Mouse (Mus musculus) colon, adult 2 months (tissue): ENCODE data around the gene Gapvd1. TPM values are rescaled to one million over a fixed set of nuclear protein-coding genes. Genes with fewer than 3 reads are reported as not detected.

Experiments
- polyA plus RNA-seq: library from polyadenylated mRNA; depleted of rRNA; stranded (reverse); fragments of >200 nt; gene quantifications from 2 replicates; pipeline ENCODE4 v1.2.3, GENCODE M21; 2012; rRNA removed

Gene Gapvd1
- 11.5 and 13.7 TPM in 2 replicates for polyA plus RNA-seq

GRCm38 (mm10) chr2:34754551-34755358 lies at the start of gene Gapvd1:
Gene Gapvd1, minus strand, starts transcription at chr2:34755232.

GRCm38 (mm10) chr2:34799357-34800256 lies 44.6 kb upstream of the Gapvd1 start, which contains the start of gene Rabepk:
Gene Rabepk, minus strand, starts transcription at chr2:34799912.

GRCm38 (mm10) chr2:34771368-34772226 lies 16.6 kb upstream of the Gapvd1 start, which contains the start of gene Hspa5:
Gene Hspa5, plus strand, starts transcription at chr2:34771970.

Other genes starting within 250 kb of the Gapvd1 start
- gene Hspa5, start 16.7 kb upstream of the Gapvd1 start, polyA plus RNA-seq = 915 and 955 TPM in 2 replicates
- 30.6 and 31.0 TPM in 2 replicates for gene Rabepk, start 44.7 kb upstream of the Gapvd1 start, polyA plus RNA-seq
- 27.4 and 29.3 TPM in 2 replicates for gene Fbxw2, start 71.1 kb upstream of the Gapvd1 start, polyA plus RNA-seq
- not detected in 2 replicates for gene Gm34653, start 77.8 kb upstream of the Gapvd1 start, polyA plus RNA-seq
- gene Cutal, start 119.2 kb upstream of the Gapvd1 start, polyA plus RNA-seq = 352 and 512 TPM in 2 replicates
- gene Psmd5, start 119.7 kb upstream of the Gapvd1 start, polyA plus RNA-seq = 8.3 and 8.9 TPM in 2 replicates
- 2.3 and 2.6 TPM in 2 replicates for gene Phf19, start 158.8 kb upstream of the Gapvd1 start, polyA plus RNA-seq
- 23.0 and 23.6 TPM in 2 replicates for gene Traf1, start 206.5 kb upstream of the Gapvd1 start, polyA plus RNA-seq